Mouse (Mus musculus) duodenum, adult 2 months (tissue): ENCODE results near the gene Gm17651. TPM values are rescaled to one million over a fixed set of nuclear protein-coding genes. Genes with fewer than 3 reads are reported as not detected.

Source experiments
- polyA plus RNA-seq: library from polyadenylated mRNA; depleted of rRNA; stranded (reverse); fragments of >200 nt; gene quantifications from 2 replicates; pipeline ENCODE4 v1.2.3, GENCODE M21; 2012; ENCODE audit warnings: low replicate concordance; rRNA removed

Gene Gm17651
- not detected in 2 replicates for polyA plus RNA-seq

DNA sequence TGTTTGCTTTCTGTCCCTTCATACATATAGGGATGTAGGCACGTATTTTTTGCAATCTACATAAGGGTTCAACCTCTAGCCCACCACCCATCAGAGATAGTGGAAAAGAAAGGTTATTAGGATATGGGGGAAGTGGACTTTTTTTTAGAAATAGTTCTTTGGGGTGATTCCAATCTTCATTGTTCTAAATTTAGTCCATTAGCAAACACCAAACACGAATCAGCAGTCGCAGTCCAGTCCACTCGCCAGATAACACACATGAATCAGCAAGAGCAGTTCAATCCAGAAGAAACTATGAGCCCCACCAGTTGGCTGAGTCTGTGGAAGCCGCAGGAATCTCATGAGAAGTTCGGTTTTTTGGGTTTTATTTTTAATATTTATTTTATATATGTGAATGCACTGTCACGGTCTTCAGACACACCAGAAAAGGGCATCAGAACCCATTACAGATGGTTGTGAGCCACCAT lies at the start of gene Gm17651:
Gene Gm17651, minus strand, starts transcription at position 51 of the 467 bp plus-strand sequence.

GRCm38 (mm10) chr3:97657655-97658411 lies 16.7 kb downstream of the Gm17651 start, which contains the start of gene Prkab2:
Gene Prkab2, plus strand, starts transcription at chr3:97658193.

GRCm38 (mm10) chr3:97628391-97629001 lies 46.0 kb downstream of the Gm17651 start, which contains the start of gene Fmo5:
Gene Fmo5, plus strand, starts transcription at chr3:97628804.

Other genes starting within 250 kb of the Gm17651 start
- gene Chd1l, start 64.5 kb downstream of the Gm17651 start, polyA plus RNA-seq, result 1.6 and 1.9 TPM in 2 replicates
- 20.4 and 66.6 TPM in 2 replicates for gene Fmo5, start 45.9 kb downstream of the Gm17651 start, polyA plus RNA-seq
- 0.63 and 2.2 TPM in 2 replicates for gene Prkab2, start 16.5 kb downstream of the Gm17651 start, polyA plus RNA-seq
- gene Pde4dip, start 214.0 kb upstream of the Gm17651 start, polyA plus RNA-seq, result 7.1 and 9.4 TPM in 2 replicates
- gene Sec22b, start 226.5 kb upstream of the Gm17651 start, polyA plus RNA-seq, result 17.0 and 19.2 TPM in 2 replicates